ENCODE assay signal across 9 mouse cellular contexts in genomic region chr9:107246170-107246569, GRCm38 (mm10). TPM values are rescaled to one million over a fixed set of nuclear protein-coding genes. Genes with fewer than 3 reads are reported as not detected.
DNase-seq lines count a peak whose midpoint lies in the region; ATAC-seq and TF ChIP-seq lines count a peak whose summit lies in the region.
"Had no signal": no experiment of that assay in that cellular context is flagged by ENCODE, and none has a peak within 500 bp of the region (broad histone marks: within the 10 kb centered on the region; RNA-seq: fewer than 3 reads in every experiment).

No protein-coding gene starts in this region.

- ATAC-seq in forebrain, postnatal 0 days = no peak
- ATAC-seq in forebrain, embryonic 12.5 days (ENCODE audit: low FRiP score) = no peak

- no peak overlapping the region for H3K4me3 ChIP-seq in forebrain, postnatal 0 days (ENCODE audit: low read depth, low read length)
- no peak overlapping the region for H3K4me3 ChIP-seq in forebrain, embryonic 12.5 days (replicated peaks)
- no peak overlapping the region for H3K4me3 ChIP-seq in embryonic fibroblast, embryonic 13.5 days (ENCODE audit: insufficient read depth, low read length)

- H3K27ac ChIP-seq in forebrain, postnatal 0 days (ENCODE audit: low read depth, low read length) = no peak overlapping the region
- H3K27ac ChIP-seq in forebrain, embryonic 12.5 days = no peak overlapping the region
- no peak overlapping the region for H3K27ac ChIP-seq in embryonic fibroblast, embryonic 13.5 days (ENCODE audit: insufficient read depth, low read length)

- TF ChIP-seq POLR2A in embryonic fibroblast, embryonic 13.5 days (IDR thresholded peaks at IDR 0.05; ENCODE audit: low read depth, low read length) = no peak

- no peaks in the 10 kb centered on the region for H3K36me3 ChIP-seq in forebrain, postnatal 0 days (ENCODE audit: insufficient read depth)
- H3K36me3 ChIP-seq in forebrain, embryonic 12.5 days (replicated peaks) = no peaks in the 10 kb centered on the region

- WGBS in forebrain, postnatal 0 days = 68% methylated on average over 4 of the region's 4 CpGs
- 73% methylated on average over 4 of the region's 4 CpGs for WGBS in forebrain, embryonic 12.5 days

- peak; percentile 52 for TF ChIP-seq CTCF in forebrain, postnatal 0 days (IDR thresholded peaks at IDR 0.05; ENCODE audit: low read depth)
- 0 out of 2 replicates have a peak, but pooled peaks have one; percentile 17 for TF ChIP-seq CTCF in embryonic fibroblast, embryonic 13.5 days (IDR thresholded peaks at IDR 0.05; ENCODE audit: borderline replicate concordance, insufficient read depth, low read length)

- no peaks in the 10 kb centered on the region for H3K27me3 ChIP-seq in forebrain, postnatal 0 days (ENCODE audit: insufficient read depth, low read length)
- H3K27me3 ChIP-seq in forebrain, embryonic 12.5 days = 0 out of 2 replicates have a peak, but pooled peaks cover 3% of the 10 kb centered on the region

- no peak overlapping the region for H3K4me2 ChIP-seq in forebrain, postnatal 0 days (ENCODE audit: low read depth)
- no peak overlapping the region for H3K4me2 ChIP-seq in forebrain, embryonic 12.5 days
- H3K4me2 ChIP-seq: heart, embryonic 11.5 days had no signal

- H3K9me3 ChIP-seq in forebrain, postnatal 0 days (ENCODE audit: low read length) = no peaks in the 10 kb centered on the region
- no peaks in the 10 kb centered on the region for H3K9me3 ChIP-seq in forebrain, embryonic 12.5 days

- no peak for DNase-seq in forebrain, postnatal 0 days
- DNase-seq in spleen, postnatal 4 days (ENCODE audit: low spot score in 2 of 2) = peak; percentile 14 to 60
- DNase-seq in spleen, postnatal 14 days (ENCODE audit: low spot score in 2 of 2) = no peak
- peak; percentile 29 for DNase-seq in thymus, postnatal 14 days
- no peak for DNase-seq in gastrocnemius, postnatal 25 days
- DNase-seq in gastrocnemius, adult 18-20 months (ENCODE audit: low spot score) = no peak

- peaks cover 9% of the 10 kb centered on the region for H3K4me1 ChIP-seq in forebrain, postnatal 0 days (ENCODE audit: insufficient read depth)
- H3K4me1 ChIP-seq in forebrain, embryonic 12.5 days = no peaks in the 10 kb centered on the region
- H3K4me1 ChIP-seq in embryonic fibroblast, embryonic 13.5 days (ENCODE audit: control insufficient read depth, insufficient read depth, low read length) = peaks cover 2% of the 10 kb centered on the region; the same call in 1 of the 2 replicates

- H3K9ac ChIP-seq in forebrain, postnatal 0 days = no peak overlapping the region
- no peak overlapping the region for H3K9ac ChIP-seq in forebrain, embryonic 12.5 days

RNA-seq across cellular contexts. Expression of gene Dock3, which starts 14.5 kb away (rescaled TPM):
- 53.7 and 57.0 TPM in 2 replicates for total RNA-seq in forebrain, postnatal 0 days (2014; rRNA removed)
- 13.8 and 21.3 TPM in 2 replicates for polyA plus RNA-seq in forebrain, postnatal 0 days (2015; fragmentation: Nextera tagmentation; extraction: Ambion mirVana)
- polyA plus RNA-seq in forebrain, embryonic 12.5 days (2016; fragmentation: Nextera tagmentation; extraction: Ambion mirVana) = 12.3 and 13.8 TPM in 2 replicates
- polyA plus RNA-seq in embryonic fibroblast, embryonic 13.5 days (2011; ENCODE audit: insufficient read length, low read depth, missing spikeins) = 0.12 and 0.18 TPM in 2 replicates
- total RNA-seq in gastrocnemius, postnatal 25 days (2021) = under 1 TPM in 1 of 2 experiments, not detected in 1; 0.13 TPM
- under 1 TPM in 1 of 2 experiments, not detected in 1; 0.33 TPM for total RNA-seq in gastrocnemius, adult 18-20 months (2021)

RNA-seq across cellular contexts. Expression of gene Mapkapk3, which starts 43.5 kb away (rescaled TPM):
- 1.5 and 1.6 TPM in 2 replicates for total RNA-seq in forebrain, postnatal 0 days (2014; rRNA removed)
- 1.2 and 1.5 TPM in 2 replicates for polyA plus RNA-seq in forebrain, postnatal 0 days (2015; fragmentation: Nextera tagmentation; extraction: Ambion mirVana)
- 2.4 and 3.7 TPM in 2 replicates for polyA plus RNA-seq in forebrain, embryonic 12.5 days (2016; fragmentation: Nextera tagmentation; extraction: Ambion mirVana)
- 17.5 and 28.2 TPM in 2 replicates for polyA plus RNA-seq in embryonic fibroblast, embryonic 13.5 days (2011; ENCODE audit: insufficient read length, low read depth, missing spikeins)
- total RNA-seq in gastrocnemius, postnatal 25 days (2021) = 10 to 100 TPM; 27.7 to 32.1 TPM
- 10 to 100 TPM; 33.6 to 34.8 TPM for total RNA-seq in gastrocnemius, adult 18-20 months (2021)

RNA-seq across cellular contexts. Expression of gene Cish, which starts 49.7 kb away (rescaled TPM):
- total RNA-seq in forebrain, postnatal 0 days (2014; rRNA removed) = 2.7 and 4.0 TPM in 2 replicates
- 11.2 and 12.2 TPM in 2 replicates for polyA plus RNA-seq in forebrain, postnatal 0 days (2015; fragmentation: Nextera tagmentation; extraction: Ambion mirVana)
- 4.5 and 6.0 TPM in 2 replicates for polyA plus RNA-seq in forebrain, embryonic 12.5 days (2016; fragmentation: Nextera tagmentation; extraction: Ambion mirVana)
- 6.4 and 8.5 TPM in 2 replicates for polyA plus RNA-seq in embryonic fibroblast, embryonic 13.5 days (2011; ENCODE audit: insufficient read length, low read depth, missing spikeins)
- total RNA-seq in gastrocnemius, postnatal 25 days (2021) = 100 to 1,000 TPM in 1 of 2 experiments, 1 to 10 TPM in 1; 2.3 to 100 TPM
- total RNA-seq in gastrocnemius, adult 18-20 months (2021) = 1 to 10 TPM; 6.0 to 6.6 TPM

Comparison
In these comparisons a context has a peak if more than half of its experiments do, and no peak if none do; other contexts are left out.
1. DNase-seq: peak in spleen, postnatal 4 days (2 of 2) and thymus, postnatal 14 days (single experiment); none in forebrain, postnatal 0 days (single experiment), spleen, postnatal 14 days (0 of 2), gastrocnemius, postnatal 25 days (single experiment) and gastrocnemius, adult 18-20 months (single experiment).
2. RNA of gene Dock3, which starts 14.5 kb away (total RNA-seq): 53.7 to 57.0 TPM in forebrain, postnatal 0 days; 0.33 TPM in gastrocnemius, adult 18-20 months and 0.13 TPM in gastrocnemius, postnatal 25 days; every median in the first group is over 10 times any median in the second.
3. RNA of gene Mapkapk3, which starts 43.5 kb away (total RNA-seq): 33.6 to 34.8 TPM in gastrocnemius, adult 18-20 months and 27.7 to 32.1 TPM in gastrocnemius, postnatal 25 days; 1.5 to 1.6 TPM in forebrain, postnatal 0 days; every median in the first group is over 10 times any median in the second.